Mouse (Mus musculus) ovary, postnatal 10 days (tissue): ENCODE data around the gene Mid1.
"Not testable (repeated sequence)": the region's sequence is repeated elsewhere in the genome, so short reads cannot be mapped to it uniquely, and the experiment has no call there.

ENCODE experiments used
- DNase-seq: peaks from one replicate; pipeline ENCODE4 v3.0.0; 2022; ENCODE audit warnings: low spot score

Gene Mid1

DNA sequence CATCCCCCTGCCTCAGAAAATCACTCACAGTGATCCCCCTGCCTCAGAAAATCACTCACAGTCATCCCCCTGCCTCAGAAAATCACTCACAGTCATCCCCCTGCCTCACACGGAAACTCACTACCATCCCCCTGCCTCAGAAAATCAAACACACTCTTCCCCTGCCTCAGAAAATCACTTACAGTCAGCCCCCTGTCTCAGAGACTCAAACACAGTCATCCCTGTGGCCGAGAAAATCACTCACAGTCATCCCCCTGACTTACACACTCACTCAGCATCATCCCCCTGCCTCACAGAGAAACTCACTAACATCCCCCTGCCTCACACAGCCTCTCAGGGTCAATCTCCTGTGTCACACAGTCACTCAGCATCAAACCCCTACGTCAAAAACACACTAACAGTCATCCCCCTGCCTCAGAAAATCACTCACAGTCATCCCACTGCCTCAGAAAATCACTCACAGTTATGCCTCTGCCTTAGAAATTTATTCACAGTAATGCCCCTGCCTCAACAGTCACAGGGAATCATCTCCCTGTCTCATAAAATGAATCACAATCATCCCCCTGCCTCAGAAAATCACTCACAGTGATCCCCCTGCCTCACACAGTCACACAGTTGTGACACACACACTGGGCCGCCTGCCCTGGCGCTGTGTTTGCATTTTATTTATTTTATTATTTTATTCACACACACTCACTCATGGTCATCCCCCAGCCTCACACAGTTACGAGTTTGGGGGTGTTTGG, 315.8 kb downstream of the Mid1 start:
- not testable (repeated sequence) for DNase-seq

DNA sequence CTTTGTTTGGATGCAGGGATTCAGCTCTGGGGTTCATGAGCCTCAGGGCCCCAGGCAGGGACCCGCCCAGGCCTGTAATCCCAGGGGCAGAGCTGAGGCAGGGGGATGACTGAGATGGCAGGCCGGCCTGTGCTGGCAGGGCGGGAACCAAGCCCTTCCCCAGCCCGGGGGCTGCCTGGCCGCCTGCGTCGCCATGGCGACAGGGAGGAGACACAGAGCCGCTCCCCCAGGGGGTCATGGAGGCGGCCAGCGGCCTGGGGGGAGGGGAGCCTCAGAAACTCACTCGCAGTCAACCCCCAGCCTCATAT, 316.3 kb downstream of the Mid1 start:
- not testable (repeated sequence) for DNase-seq

DNA sequence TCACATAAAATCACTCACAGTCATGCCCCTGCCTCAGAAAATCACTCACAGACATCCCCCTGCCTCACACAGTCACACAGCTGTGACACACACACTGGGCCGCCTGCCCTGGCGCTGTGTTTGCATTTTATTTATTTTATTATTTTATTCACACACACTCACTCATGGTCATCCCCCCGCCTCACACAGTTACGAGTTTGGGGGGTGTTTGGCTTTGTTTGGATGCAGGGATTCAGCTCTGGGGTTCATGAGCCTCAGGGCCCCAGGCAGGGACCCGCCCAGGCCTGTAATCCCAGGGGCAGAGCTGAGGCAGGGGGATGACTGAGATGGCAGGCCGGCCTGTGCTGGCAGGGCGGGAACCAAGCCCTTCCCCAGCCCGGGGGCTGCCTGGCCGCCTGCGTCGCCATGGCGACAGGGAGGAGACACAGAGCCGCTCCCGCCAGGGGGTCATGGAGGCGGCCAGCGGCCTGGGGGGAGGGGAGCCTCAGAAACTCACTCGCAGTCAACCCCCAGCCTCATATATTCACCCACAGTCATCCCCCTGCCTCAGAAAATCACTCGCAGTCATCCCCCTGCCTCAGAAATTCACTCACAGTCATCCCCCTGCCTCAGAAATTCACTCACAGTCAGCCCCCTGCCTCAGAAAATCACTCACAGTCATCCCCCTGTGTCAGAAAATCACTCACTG, 317.7 kb downstream of the Mid1 start:
- not testable (repeated sequence) for DNase-seq

DNA sequence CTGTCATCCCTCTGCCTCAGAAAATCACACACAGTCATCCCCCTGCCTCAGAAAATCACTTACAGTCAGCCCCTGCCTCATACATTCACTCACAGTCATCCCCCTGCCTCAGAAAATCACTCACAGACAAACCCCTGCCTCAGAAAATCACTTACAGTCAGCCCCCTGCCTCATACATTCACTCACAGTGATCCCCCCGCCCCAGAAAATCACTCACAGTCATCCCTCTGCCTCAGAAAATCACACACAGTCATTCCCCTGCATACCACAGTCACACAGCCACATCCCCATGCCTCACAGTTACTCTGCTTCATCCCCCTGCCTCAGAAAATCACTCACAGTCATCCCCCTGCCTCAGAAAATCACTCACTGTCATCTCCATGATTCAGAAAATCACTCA, 318.5 kb downstream of the Mid1 start:
- not testable (repeated sequence) for DNase-seq

DNA sequence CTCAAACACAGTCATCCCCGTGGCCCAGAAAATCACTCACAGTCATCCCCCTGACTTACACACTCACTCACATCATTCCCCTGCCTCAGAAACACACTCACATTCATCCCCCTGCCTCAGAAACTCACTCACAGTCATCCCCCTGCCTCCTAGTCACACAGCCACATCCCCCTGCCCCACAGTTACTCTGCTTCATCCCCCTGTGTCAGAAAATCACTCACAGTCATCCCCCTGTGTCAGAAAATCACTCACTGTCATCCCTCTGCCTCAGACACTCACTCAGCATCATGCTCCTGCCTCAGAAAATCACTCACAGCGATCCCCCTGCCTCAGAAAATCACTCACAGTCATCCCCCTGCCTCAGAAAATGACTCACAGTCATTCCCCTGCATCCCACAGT, 319.2 kb downstream of the Mid1 start:
- DNase-seq: not testable (repeated sequence)

DNA sequence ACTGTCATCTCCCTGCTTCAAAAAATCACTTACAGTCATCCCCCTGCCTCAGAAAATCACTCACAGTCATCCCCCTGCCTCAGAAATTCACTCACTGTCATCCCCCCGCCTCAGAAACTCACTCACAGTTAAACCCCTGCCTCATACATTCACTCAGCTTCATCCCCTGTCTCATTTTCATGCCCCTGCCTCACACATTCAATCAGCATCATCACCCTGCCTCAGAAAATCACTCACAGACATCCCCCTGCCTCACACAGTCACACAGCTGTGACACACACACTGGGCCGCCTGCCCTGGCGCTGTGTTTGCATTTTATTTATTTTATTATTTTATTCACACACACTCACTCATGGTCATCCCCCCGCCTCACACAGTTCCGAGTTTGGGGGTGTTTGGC, 319.8 kb downstream of the Mid1 start:
- not testable (repeated sequence) for DNase-seq

DNA sequence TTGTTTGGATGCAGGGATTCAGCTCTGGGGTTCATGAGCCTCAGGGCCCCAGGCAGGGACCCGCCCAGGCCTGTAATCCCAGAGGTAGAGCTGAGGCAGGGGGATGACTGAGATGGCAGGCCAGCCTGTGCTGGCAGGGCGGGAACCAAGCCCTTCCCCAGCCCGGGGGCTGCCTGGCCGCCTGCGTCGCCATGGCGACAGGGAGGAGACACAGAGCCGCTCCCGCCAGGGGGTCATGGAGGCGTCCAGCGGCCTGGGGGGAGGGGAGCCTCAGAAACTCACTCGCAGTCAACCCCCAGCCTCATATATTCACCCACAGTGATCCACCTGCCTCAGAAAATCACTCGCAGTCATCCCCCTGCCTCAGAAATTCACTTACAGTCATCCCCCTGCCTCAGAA, 320.2 kb downstream of the Mid1 start:
- not testable (repeated sequence) for DNase-seq

DNA sequence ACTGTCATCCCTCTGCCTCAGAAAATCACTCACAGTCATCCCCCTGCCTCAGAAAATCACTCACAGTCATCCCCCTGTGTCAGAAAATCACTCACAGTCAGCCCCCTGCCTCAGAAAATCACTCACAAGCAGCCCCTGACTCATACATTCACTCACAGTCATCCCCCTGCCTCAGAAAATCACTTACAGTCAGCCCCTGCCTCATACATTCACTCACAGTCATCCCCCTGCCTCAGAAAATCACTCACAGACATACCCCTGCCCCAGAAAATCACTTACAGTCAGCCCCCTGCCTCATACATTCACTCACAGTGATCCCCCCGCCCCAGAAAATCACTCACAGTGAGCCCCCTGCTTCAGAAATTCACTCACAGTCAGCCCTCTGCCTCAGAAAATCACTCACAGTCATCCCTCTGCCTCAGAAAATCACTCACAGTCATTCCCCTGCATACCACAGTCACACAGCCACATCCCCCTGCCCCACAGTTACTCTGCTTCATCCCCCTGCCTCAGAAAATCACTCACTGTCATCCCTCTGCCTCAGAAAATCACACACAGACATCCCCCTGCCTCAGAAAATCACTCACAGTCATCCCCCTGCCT, 320.8 kb downstream of the Mid1 start:
- not testable (repeated sequence) for DNase-seq

DNA sequence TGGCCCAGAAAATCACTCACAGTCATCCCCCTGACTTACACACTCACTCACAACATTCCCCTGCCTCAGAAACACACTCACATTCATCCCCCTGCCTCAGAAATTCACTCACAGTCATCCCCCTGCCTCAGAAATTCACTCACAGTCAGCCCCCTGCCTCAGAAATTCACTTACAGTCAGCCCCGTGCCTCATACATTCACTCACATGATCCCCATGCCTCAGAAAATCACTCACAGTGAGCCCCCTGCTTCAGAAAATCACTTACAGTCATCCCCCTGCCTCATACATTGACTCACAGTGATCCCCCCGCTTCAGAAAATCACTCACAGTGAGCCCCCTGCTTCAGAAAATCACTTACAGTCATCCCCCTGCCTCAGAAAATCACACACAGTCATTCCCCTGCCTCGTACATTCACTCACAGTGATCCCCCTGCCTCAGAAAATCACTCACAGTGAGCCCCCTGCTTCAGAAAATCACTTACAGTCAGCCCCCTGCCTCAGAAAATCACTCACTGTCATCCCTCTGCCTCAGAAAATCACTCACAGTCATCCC, 321.8 kb downstream of the Mid1 start:
- DNase-seq: not testable (repeated sequence)

DNA sequence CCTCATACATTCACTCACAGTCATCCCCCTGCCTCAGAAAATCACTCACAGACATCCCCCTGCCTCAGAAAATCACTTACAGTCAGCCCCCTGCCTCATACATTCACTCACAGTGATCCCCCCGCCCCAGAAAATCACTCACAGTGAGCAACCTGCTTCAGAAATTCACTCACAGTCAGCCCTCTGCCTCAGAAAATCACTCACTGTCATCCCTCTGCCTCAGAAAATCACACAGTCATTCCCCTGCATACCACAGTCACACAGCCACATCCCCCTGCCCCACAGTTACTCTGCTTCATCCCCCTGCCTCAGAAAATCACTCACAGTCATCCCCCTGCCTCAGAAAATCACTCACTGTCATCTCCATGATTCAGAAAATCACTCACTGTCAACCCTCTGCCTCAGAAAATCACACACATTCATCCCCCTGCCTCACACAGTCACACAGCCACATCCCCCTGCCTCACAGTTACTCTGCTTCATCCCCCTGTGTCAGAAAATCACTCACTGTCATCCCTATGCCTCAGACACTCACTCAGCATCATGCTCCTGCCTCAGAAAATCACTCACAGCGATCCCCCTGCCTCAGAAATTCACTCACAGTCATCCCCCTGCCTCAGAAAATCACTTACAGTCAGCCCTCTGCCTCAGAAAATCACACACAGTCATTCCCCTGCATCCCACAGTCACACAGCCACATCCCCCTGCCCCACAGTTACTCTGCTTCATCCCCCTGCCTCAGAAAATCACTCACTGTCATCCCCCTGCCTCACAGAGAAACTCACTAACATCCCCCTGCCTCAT, 322.6 kb downstream of the Mid1 start:
- DNase-seq: not testable (repeated sequence)

DNA sequence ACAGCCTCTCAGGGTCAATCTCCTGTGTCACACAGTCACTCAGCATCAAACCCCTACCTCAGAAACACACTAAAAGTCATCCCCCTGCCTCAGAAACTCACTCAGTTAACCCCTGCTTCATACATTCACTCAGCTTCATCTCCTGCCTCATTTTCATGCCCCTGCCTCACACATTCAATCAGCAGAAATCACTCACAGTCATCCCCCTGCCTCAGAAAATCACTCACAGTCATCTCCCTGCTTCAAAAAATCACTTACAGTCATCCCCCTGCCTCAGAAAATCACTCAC, 323.1 kb downstream of the Mid1 start:
- not testable (repeated sequence) for DNase-seq

DNA sequence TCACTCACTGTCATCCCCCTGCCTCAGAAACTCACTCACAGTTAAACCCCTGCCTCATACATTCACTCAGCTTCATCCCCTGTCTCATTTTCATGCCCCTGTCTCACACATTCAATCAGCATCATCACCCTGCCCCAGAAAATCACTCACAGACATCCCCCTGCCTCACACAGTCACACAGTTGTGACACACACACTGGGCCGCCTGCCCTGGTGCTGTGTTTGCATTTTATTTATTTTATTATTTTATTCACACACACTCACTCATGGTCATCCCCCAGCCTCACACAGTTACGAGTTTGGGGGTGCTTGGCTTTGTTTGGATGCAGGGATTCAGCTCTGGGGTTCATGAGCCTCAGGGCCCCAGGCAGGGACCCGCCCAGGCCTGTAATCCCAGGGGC, 323.6 kb downstream of the Mid1 start:
- DNase-seq: not testable (repeated sequence)

DNA sequence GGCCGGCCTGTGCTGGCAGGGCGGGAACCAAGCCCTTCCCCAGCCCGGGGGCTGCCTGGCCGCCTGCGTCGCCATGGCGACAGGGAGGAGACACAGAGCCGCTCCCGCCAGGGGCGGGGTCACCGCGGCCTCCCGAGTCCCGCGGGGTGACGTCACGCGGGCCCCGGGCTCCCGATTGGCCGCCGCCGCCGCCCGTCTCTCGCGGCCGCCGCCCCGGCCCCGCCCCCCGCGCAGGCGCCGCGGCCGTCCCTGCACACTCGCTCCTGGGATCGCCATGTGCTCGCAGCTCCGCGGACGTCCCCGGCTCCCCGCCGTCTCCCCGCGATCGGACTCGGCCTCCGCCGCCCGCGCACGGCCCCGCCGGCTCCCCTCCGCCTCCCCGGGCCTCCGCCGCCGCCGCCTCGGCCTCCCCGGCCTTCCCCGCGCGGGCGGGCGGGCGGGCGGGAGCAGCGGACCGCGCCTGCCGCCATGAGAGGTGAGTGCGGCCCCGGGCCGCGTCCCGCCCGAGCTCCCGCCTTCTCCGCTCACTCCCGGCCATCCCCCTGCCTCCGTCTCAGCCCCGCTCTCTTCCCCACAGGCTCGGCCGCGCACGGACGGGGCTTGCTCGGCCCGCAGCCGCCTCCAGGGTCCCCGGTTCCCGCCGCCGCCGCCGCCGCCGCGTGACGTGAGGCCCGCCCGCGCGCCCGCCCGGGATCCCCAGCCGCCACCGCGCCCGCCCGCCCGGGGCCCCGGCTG, 324.2 kb downstream of the Mid1 start, which contains the start of gene Gm21887:
TSS of gene Gm21887 (plus strand) at position 644 of the 735 bp plus-strand sequence.
- DNase-seq: peak; percentile 99

DNA sequence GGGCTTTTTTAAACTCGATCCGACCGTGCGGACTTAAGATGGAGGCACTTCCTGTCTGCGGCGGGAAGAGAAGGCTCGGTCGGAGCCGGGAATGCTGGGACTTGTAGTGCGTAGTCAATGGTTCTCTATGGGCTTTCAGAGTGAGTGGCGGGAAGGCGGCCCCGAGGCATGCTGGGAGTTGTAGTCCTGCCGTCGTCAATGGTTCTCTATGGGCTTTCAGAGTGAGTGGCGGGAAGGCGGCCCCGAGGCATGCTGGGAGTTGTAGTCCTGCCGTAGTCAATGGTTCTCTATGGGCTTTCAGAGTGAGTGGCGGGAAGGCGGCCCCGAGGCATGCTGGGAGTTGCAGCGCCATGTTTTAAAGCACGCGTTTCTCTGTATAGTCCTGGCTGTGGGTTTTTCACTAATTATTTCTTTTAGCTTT, 324.8 kb downstream of the Mid1 start:
- DNase-seq: peak; percentile 99

DNA sequence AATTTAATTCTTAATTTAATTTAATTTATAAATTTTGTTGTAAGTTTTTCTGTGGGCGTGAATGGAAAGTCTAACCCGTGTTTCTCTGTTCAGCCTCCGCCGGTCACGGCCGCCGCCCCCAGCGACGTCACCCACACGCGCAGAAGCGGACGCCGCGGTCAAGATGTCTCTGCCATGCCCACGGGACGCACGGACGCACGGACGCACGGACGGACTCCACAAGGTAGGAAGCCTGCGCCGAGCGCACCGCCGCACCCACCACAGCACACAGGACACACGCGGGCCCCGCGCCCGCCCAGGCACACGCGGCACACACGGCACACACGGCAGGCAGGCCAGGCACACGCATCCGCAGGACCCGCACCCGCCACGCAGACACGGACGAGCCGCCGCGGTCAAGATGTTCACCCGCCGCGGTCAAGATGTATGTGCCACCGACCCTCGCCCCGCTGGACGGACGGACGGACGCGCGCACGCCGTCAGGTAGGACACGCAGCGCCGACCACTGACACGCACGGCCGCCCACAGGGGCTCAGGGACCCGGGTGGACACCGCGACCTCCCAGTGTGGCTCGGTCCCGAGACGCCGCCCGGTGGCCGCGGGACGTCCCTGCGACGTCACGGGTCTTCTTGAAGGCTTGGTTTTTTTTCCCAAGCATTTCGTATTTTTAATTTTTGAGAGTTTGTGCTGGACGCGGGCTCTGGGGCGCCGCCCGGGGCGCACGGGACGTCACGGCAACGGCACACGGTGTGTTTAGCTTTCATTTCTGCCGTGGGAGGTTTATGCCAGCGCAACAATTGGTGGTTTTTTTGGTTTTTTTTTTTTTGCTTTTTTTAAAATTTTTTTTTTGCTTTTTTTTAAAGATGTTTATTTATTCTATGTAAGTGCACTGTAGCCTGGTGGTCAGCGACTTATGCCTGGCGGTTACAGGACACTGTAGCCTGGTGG, 325.9 kb downstream of the Mid1 start:
- DNase-seq: not testable (repeated sequence)

DNA sequence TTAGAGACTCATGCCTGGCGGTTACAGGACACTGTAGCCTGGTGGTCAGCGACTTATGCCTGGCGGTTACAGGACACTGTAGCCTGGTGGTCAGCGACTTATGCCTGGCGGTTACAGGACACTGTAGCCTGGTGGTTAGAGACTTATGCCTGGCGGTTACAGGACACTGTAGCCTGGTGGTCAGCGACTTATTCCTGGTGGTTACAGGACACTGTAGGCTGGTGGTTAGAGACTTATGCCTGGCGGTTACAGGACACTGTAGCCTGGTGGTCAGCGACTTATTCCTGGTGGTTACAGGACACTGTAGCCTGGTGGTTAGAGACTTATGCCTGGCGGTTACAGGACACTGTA, 326.5 kb downstream of the Mid1 start:
- DNase-seq: not testable (repeated sequence)

DNA sequence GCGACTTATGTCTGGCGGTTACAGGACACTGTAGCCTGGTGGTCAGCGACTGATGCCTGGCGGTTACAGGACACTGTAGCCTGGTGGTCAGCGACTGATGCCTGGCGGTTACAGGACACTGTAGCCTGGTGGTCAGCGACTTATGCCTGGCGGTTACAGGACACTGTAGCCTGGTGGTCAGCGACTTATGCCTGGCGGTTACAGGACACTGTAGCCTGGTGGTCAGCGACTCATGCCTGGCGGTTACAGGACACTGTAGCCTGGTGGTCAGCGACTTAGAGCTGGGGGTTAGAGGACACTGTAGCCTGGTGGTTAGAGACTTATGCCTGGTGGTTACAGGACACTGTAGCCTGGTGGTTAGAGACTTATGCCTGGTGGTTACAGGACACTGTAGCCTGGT, 328.4 kb downstream of the Mid1 start:
- DNase-seq: not testable (repeated sequence)

DNA sequence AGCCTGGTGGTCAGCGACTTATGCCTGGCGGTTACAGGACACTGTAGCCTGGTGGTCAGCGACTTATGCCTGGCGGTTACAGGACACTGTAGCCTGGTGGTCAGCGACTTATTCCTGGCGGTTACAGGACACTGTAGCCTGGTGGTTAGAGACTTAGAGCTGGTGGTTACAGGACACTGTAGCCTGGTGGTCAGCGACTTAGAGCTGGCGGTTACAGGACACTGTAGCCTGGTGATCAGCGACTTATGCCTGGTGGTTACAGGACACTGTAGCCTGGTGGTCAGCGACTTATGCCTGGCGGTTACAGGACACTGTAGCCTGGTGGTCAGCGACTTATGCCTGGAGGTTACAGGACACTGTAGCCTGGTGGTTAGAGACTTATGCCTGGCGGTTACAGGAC, 329.0 kb downstream of the Mid1 start:
- DNase-seq: not testable (repeated sequence)

DNA sequence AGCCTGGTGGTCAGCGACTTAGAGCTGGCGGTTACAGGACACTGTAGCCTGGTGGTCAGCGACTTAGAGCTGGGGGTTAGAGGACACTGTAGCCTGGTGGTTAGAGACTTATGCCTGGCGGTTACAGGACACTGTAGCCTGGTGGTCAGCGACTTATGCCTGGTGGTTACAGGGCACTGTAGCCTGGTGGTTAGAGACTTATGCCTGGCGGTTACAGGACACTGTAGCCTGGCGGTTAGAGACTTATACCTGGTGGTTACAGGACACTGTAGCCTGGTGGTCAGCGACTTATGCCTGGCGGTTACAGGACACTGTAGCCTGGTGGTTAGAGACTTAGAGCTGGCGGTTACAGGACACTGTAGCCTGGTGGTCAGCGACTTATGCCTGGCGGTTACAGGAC, 330.9 kb downstream of the Mid1 start:
- DNase-seq: not testable (repeated sequence)
